Mouse (Mus musculus) layer of hippocampus, adult 11-12 months (tissue): ENCODE measurements at regions not wholly inside any gene's neighbourhood (a gene's known extent, or its start where the extent isn't known, plus 50 kb on each side); places are given as distances from the start of the nearest gene placed in this dataset.

ENCODE experiments used
- DNase-seq: peaks from one replicate; pipeline ENCODE4 v3.0.0; 2022; ENCODE audit warnings: low spot score

GRCm38 (mm10) chr12:26781537-26781936 lies 312.5 kb downstream of the Cmpk2 start:
- peak; percentile 74 for DNase-seq

DNA sequence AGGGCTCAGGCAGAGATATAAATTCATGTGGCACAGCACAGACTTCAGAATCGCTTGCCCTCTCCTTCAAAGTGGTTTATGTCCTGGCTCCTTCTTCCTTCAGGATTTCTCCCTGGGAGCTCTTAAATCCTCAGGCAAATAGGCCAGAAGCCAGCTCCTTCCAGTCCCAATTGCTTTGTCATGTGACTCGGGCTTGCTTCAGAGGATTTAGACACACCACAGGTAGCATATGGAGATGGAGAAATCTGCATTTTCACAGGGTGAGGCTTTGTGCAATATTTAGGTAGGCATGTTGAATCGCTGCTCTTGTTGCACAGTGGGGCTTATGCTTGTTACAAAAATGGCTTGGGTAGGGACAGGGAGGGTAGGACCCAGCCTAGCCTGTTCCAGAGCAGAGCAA lies 309.8 kb downstream of the Cmpk2 start:
- no peak for DNase-seq

DNA sequence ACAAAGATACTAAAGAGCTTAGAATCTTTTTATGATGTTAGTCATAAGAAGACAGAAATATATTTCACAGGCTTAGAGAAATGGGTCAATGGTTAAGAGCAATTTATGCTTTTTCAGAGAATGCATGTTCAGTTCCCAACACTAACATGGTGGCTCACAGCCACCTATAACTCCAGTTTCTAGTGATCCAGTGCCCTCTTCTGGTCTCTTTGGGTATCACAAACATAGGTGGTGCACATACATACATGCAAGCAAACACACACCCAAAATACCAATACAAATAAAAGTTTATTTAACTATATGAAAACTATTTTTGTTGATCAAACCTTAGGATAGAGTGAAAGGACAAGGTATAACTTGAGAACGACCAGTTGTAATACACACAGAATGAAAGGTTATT lies 308.0 kb downstream of the Cmpk2 start:
- DNase-seq: no peak

GRCm38 (mm10) chr12:26774016-26774415 lies 305.0 kb downstream of the Cmpk2 start:
- no peak for DNase-seq

DNA sequence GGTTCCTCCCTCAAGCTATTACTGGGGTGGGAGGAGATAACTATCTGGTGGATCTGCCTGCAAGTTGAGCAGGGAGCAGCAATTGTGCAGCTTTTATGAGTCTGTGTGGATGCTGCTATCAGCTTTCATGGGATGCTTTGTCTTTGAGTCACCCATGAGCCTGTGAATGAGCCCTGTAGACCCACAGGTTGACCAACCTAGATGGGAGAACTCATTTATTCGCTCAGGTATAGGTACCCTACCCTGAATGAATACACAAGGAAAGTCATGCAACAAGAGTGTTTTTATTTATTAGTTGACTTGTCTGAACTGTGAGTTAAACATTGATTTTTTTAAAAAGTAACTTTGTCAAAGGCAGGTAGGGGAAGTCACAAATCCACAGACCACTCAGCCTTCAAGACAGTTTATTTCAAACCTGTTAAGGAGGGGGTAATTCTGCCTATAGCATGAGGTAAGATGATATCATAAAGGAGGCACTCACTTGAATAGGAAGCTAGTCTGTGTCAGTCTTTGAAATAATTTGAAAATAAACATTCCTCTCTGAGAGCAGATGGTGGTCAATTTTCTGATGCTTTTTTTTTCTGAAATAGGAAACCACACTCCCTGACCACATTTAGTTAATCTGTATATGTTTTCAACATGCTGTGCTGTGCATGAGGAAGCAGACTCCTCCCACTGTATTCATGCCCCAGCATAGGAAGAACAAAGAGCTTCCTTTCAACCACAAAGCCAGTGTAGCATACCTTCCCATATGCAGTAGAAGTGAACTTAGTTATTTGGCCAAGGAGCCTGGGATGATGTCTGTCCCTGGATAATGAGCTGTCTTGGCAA lies 302.0 kb downstream of the Cmpk2 start:
- DNase-seq: no peak

GRCm38 (mm10) chr12:26767551-26767950 lies 298.5 kb downstream of the Cmpk2 start:
- no peak for DNase-seq

GRCm38 (mm10) chr12:26758657-26759325 lies 289.8 kb downstream of the Cmpk2 start:
- DNase-seq: no peak

GRCm38 (mm10) chr12:26756284-26756683 lies 287.3 kb downstream of the Cmpk2 start:
- DNase-seq: no peak

DNA sequence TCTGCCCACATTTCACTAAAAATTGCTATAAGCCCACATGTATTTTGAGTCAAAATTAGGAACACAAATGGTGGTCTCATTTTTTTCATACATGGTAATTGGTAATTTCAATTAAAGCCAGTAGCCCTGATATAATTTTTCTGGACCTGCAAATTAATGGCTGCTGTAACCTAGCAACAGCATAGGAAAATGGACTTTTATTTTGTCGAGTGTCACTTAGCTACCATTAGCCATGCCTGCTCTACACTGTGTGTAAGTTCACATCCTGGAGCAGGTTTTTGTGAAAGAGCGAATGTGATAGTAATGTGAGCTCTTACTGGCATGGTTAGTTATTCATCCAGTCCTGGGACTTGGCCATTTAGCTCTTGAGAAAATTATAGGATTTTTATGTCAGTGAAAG lies 285.6 kb downstream of the Cmpk2 start:
- DNase-seq: no peak

DNA sequence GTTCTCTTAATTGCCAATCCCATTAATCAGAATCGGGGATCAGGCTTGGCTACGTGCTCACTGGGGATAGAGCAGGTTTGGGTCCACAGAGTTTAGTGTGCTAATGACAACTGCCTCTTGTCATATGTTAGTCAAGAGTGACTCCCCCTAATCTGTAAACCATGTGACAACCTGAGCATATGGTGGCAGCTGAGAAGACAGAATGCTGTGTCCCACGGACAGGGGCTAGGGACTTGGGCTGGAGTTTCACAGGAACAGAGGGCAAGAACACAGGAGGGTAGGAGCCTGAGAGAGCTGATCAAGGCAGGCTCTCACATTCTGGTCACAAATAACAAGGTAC lies 265.5 kb downstream of the Cmpk2 start:
- no peak for DNase-seq

GRCm38 (mm10) chr12:26733822-26734557 lies 265.0 kb downstream of the Cmpk2 start:
- no peak for DNase-seq

DNA sequence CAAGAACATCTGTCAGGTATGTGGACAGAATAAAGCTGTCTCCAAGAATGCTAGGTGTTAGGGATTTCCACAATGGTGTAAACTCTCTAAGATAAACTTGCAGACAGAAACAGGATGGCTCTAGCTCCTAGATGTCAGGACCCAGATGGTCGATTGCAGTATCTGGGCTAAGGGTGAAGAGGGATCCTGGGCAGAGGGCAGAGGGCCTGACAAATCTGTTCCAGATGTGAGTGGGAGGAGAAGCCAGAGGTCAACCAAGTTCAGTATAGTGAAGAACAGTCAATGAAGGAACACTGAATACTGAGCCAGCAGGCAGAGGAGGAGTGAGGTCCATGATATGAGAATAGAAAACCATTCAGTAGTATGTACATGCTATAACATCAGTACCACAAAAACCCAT lies 254.4 kb downstream of the Cmpk2 start:
- no peak for DNase-seq

DNA sequence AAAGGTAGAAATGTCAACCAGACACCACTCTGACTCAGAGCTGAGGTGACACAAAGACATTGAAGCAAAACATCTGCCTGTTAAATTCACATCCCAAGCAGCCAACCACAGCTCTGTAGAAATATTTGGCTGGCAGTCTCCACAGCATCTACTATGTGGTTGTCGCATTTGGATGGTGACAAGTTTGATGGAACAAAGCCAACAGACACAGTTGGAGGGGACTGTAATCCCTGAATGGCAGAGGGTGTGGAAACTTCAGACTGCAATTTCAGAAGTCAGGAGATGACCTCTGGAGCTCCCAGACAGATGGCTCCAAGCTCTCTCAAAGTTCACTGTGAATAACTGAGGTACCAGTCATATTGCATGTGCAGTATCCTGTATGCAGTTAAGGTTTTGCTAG lies 229.8 kb downstream of the Cmpk2 start:
- DNase-seq: no peak

GRCm38 (mm10) chr12:26688048-26688447 lies 219.0 kb downstream of the Cmpk2 start:
- DNase-seq: no peak

DNA sequence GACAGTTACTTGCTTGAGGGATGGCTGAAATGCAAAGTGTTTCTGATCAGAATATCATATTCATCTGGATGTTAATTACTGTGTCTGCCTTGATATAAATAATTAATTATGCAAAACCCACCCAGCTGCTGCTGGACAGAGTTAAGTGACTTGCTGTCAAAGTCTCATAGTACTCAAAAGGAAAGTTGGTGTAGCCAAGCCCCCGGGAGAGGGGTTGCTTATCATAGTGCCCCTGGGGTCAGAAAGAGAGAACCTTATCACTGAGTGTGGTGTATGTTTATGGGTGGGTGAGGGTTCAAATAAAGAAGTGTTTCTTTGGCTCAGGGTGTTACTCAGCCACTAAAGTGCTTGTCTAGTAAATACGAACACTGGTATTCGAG lies 211.6 kb downstream of the Cmpk2 start:
- no peak for DNase-seq

DNA sequence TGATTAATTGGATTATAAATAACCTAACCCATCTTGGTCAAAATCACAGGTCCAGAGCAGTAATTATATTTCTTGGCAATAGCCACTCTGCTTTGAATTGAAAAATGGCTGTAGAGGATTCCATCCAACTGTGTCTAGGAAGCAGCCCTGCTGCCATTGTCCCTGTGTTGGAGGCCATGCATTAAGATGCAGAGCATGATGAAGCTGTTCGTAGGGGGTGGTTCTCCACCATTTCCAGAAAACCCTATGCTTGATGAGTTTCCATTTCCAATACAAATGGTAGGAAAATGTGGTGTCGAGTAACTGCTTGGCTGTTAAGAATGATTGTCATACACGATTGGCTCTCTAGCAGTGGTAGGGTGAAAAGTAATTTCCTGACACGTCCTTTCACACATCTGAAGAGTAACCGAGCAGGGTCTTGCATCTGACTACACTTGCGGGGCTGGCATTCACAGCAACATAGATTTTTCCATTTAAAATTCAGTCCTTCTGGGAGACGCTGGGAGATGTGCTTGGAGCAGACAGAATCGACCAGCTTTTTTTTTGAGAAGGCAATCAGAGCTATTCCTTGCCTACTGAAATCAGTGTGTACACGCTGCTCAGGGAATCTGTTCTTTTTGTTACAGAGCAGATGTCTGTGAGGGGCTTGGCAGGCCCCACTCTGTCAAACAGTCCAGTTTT lies 211.0 kb downstream of the Cmpk2 start:
- DNase-seq: peak; percentile 23

- DNase-seq: no peak
Observed at GRCm38 (mm10) chr12:26665466-26665865, 196.5 kb downstream of the Cmpk2 start.

- DNase-seq: no peak
Observed at GRCm38 (mm10) chr12:26654251-26654650, 185.2 kb downstream of the Cmpk2 start.

DNA sequence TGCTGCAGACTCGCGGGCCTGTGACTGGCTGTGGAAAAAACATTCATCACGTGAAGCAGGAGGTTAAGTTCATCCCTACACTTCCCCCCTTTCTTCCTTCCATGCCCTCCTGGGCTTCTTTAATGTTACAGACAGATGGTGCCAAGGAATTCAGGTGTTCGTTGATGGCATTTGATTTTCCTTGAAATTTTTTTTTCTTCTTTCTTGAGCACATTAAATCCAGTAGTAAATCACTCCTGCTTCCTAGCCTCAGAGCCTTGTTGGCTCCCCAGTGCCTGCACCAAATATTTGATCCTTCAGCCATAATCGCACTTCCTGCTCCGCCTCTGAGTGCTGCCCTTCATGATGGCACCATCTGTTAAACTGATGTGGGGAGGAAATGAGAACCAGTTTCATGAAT lies 184.8 kb downstream of the Cmpk2 start:
- no peak for DNase-seq

GRCm38 (mm10) chr12:26646141-26646540 lies 177.1 kb downstream of the Cmpk2 start:
- no peak for DNase-seq

DNA sequence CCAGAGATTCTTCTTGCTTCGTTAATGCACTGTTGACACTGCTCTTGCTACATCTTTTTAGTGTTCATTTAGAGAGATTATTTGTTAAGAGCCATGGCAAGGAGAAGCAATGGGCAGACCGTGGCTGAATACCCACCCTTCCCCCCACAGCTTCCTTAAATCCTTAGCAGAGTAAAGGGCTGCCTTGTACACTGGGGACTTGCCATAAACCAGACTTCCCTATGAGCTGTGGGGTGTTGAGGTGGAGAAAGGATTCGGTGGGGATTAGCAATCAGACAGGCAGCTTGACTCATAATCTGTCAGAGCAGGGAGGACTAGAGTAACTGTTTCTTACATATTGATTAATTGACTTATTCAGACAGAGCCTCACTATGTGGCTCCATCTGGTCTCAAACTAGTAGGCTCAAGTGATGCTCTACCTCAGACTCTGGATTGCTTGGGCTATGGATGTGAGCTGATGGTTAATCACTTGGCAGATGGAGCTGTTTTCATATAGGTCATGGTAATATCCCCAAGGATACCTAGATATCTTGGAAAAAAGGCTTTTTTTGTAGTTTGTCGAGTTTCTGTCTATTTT lies 166.7 kb downstream of the Cmpk2 start:
- no peak for DNase-seq

GRCm38 (mm10) chr12:26635253-26635652 lies 166.2 kb downstream of the Cmpk2 start:
- no peak for DNase-seq
